Mouse (Mus musculus): ENCODE measurements at regions not wholly inside any gene's neighbourhood (a gene's known extent, or its start where the extent isn't known, plus 50 kb on each side); places are given as distances from the start of the nearest gene placed in this dataset.

- no peak overlapping the region for H3K4me3 ChIP-seq (ENCODE audit: low read depth, low read length)
- ATAC-seq (ENCODE audit: low FRiP score): no peak
Observed at GRCm38 (mm10) chr6:107894296-107895090, 170.4 kb upstream of the Setmar start.

GRCm38 (mm10) chr6:107910576-107910975 is 154.3 kb upstream of the Setmar start:
- Histone ChIP-seq H3K27me3 (ENCODE audit: control insufficient read depth, insufficient read depth, low read length) (no peaks in the 10 kb centered on the region), H3K4me3 (ENCODE audit: low read depth, low read length) (no peak overlapping the region), H3K4me1 (ENCODE audit: control insufficient read depth, insufficient read depth, low read length) (no peaks in the 10 kb centered on the region), H3K27ac (ENCODE audit: low read depth, low read length) (no peak overlapping the region), H3K4me2 (no peak overlapping the region), H3K9ac (ENCODE audit: low read length) (no peak overlapping the region), H3K9me3 (ENCODE audit: control insufficient read depth, low read length) (no peaks in the 10 kb centered on the region), H3K36me3 (ENCODE audit: control insufficient read depth, insufficient read depth, low read length) (no peaks in the 10 kb centered on the region)
- DNase-seq (ENCODE audit: low spot score, missing footprints) (no peak), ATAC-seq (ENCODE audit: low FRiP score) (no peak)

More at GRCm38 (mm10) chr6:107894296-107895090, 170.4 kb upstream of the Setmar start:
- Histone ChIP-seq H3K27me3 (ENCODE audit: control insufficient read depth, insufficient read depth, low read length) (no peaks in the 10 kb centered on the region), H3K4me1 (ENCODE audit: control insufficient read depth, insufficient read depth, low read length) (no peaks in the 10 kb centered on the region), H3K4me2 (no peak overlapping the region), H3K36me3 (ENCODE audit: control insufficient read depth, insufficient read depth, low read length) (no peaks in the 10 kb centered on the region), H3K9me3 (ENCODE audit: control insufficient read depth, low read length) (no peaks in the 10 kb centered on the region), H3K27ac (ENCODE audit: low read depth, low read length) (no peak overlapping the region), H3K9ac (ENCODE audit: low read length) (no peak overlapping the region)
- WGBS: 78% methylated on average over 5 of the region's 5 CpGs
- peak; percentile 66 for DNase-seq (ENCODE audit: low spot score, missing footprints)

- DNase-seq (ENCODE audit: low spot score, missing footprints): peak; percentile 19
Observed at GRCm38 (mm10) chr6:107911387-107911786, 153.5 kb upstream of the Setmar start.

GRCm38 (mm10) chr6:107923528-107924199 is 141.2 kb upstream of the Setmar start:
- WGBS: 80% methylated on average over 12 of the region's 12 CpGs
- H3K4me2 ChIP-seq: no peak overlapping the region
- H3K4me1 ChIP-seq (ENCODE audit: control insufficient read depth, insufficient read depth, low read length): no peaks in the 10 kb centered on the region
- H3K27me3 ChIP-seq (ENCODE audit: control insufficient read depth, insufficient read depth, low read length): no peaks in the 10 kb centered on the region
- no peak overlapping the region for H3K27ac ChIP-seq (ENCODE audit: low read depth, low read length)
- ATAC-seq (ENCODE audit: low FRiP score) (peak; percentile 77), DNase-seq (ENCODE audit: low spot score, missing footprints) (peak; percentile 72)
- H3K4me3 ChIP-seq (ENCODE audit: low read depth, low read length): no peak overlapping the region
- H3K36me3 ChIP-seq (ENCODE audit: control insufficient read depth, insufficient read depth, low read length): no peaks in the 10 kb centered on the region
- no peaks in the 10 kb centered on the region for H3K9me3 ChIP-seq (ENCODE audit: control insufficient read depth, low read length)
- H3K9ac ChIP-seq (ENCODE audit: low read length): no peak overlapping the region

More at GRCm38 (mm10) chr6:107911387-107911786, 153.5 kb upstream of the Setmar start:
- no peak overlapping the region for H3K4me3 ChIP-seq (ENCODE audit: low read depth, low read length)
- no peak for ATAC-seq (ENCODE audit: low FRiP score)
- H3K27ac ChIP-seq (ENCODE audit: low read depth, low read length): no peak overlapping the region
- no peak overlapping the region for H3K4me2 ChIP-seq
- 68% methylated on average over 2 of the region's 2 CpGs for WGBS
- H3K27me3 ChIP-seq (ENCODE audit: control insufficient read depth, insufficient read depth, low read length): no peaks in the 10 kb centered on the region
- H3K9me3 ChIP-seq (ENCODE audit: control insufficient read depth, low read length): no peaks in the 10 kb centered on the region
- no peaks in the 10 kb centered on the region for H3K36me3 ChIP-seq (ENCODE audit: control insufficient read depth, insufficient read depth, low read length)
- H3K9ac ChIP-seq (ENCODE audit: low read length): no peak overlapping the region
- no peaks in the 10 kb centered on the region for H3K4me1 ChIP-seq (ENCODE audit: control insufficient read depth, insufficient read depth, low read length)

- WGBS: 81% methylated on average over 7 of the region's 7 CpGs
- no peak overlapping the region for H3K4me3 ChIP-seq (ENCODE audit: low read depth, low read length)
- H3K27ac ChIP-seq (ENCODE audit: low read depth, low read length): no peak overlapping the region
Observed at GRCm38 (mm10) chr6:107924200-107924735, 140.6 kb upstream of the Setmar start.

GRCm38 (mm10) chr6:107930439-107931173 is 134.2 kb upstream of the Setmar start:
- Histone ChIP-seq H3K36me3 (ENCODE audit: control insufficient read depth, insufficient read depth, low read length) (no peaks in the 10 kb centered on the region), H3K9ac (ENCODE audit: low read length) (no peak overlapping the region), H3K4me2 (no peak overlapping the region), H3K4me1 (ENCODE audit: control insufficient read depth, insufficient read depth, low read length) (peaks cover 5% of the 10 kb centered on the region; the same call in 1 of the 2 replicates), H3K27me3 (ENCODE audit: control insufficient read depth, insufficient read depth, low read length) (no peaks in the 10 kb centered on the region), H3K27ac (ENCODE audit: low read depth, low read length) (no peak overlapping the region), H3K9me3 (ENCODE audit: control insufficient read depth, low read length) (no peaks in the 10 kb centered on the region), H3K4me3 (ENCODE audit: low read depth, low read length) (no peak overlapping the region)
- DNase-seq (ENCODE audit: low spot score, missing footprints) (no peak), ATAC-seq (ENCODE audit: low FRiP score) (peak; percentile 69)
- 61% methylated on average over 8 of the region's 8 CpGs for WGBS

More at GRCm38 (mm10) chr6:107924200-107924735, 140.6 kb upstream of the Setmar start:
- H3K27me3 ChIP-seq (ENCODE audit: control insufficient read depth, insufficient read depth, low read length): no peaks in the 10 kb centered on the region
- H3K4me2 ChIP-seq: no peak overlapping the region
- DNase-seq (ENCODE audit: low spot score, missing footprints) (peak; percentile 61), ATAC-seq (ENCODE audit: low FRiP score) (no peak)
- no peaks in the 10 kb centered on the region for H3K36me3 ChIP-seq (ENCODE audit: control insufficient read depth, insufficient read depth, low read length)
- H3K4me1 ChIP-seq (ENCODE audit: control insufficient read depth, insufficient read depth, low read length): no peaks in the 10 kb centered on the region
- H3K9ac ChIP-seq (ENCODE audit: low read length): no peak overlapping the region
- H3K9me3 ChIP-seq (ENCODE audit: control insufficient read depth, low read length): no peaks in the 10 kb centered on the region

- peaks cover 5% of the 10 kb centered on the region; the same call in 1 of the 2 replicates for H3K4me1 ChIP-seq (ENCODE audit: control insufficient read depth, insufficient read depth, low read length)
- WGBS: 79% methylated on average over 4 of the region's 4 CpGs
- H3K27ac ChIP-seq (ENCODE audit: low read depth, low read length): no peak overlapping the region
- H3K4me2 ChIP-seq: no peak overlapping the region
- DNase-seq (ENCODE audit: low spot score, missing footprints) (no peak), ATAC-seq (ENCODE audit: low FRiP score) (no peak)
- H3K4me3 ChIP-seq (ENCODE audit: low read depth, low read length): no peak overlapping the region
- no peaks in the 10 kb centered on the region for H3K27me3 ChIP-seq (ENCODE audit: control insufficient read depth, insufficient read depth, low read length)
- H3K36me3 ChIP-seq (ENCODE audit: control insufficient read depth, insufficient read depth, low read length): no peaks in the 10 kb centered on the region
- no peak overlapping the region for H3K9ac ChIP-seq (ENCODE audit: low read length)
- no peaks in the 10 kb centered on the region for H3K9me3 ChIP-seq (ENCODE audit: control insufficient read depth, low read length)
Observed at GRCm38 (mm10) chr6:107931174-107931557, 133.7 kb upstream of the Setmar start.

GRCm38 (mm10) chr6:107936075-107936635 is 128.7 kb upstream of the Setmar start:
- WGBS: 93% methylated on average over 6 of the region's 6 CpGs

More at GRCm38 (mm10) chr6:107936075-107936635, 128.7 kb upstream of the Setmar start:
- Histone ChIP-seq H3K4me2 (no peak overlapping the region), H3K9ac (ENCODE audit: low read length) (no peak overlapping the region), H3K27ac (ENCODE audit: low read depth, low read length) (no peak overlapping the region), H3K4me3 (ENCODE audit: low read depth, low read length) (no peak overlapping the region), H3K27me3 (ENCODE audit: control insufficient read depth, insufficient read depth, low read length) (no peaks in the 10 kb centered on the region), H3K36me3 (ENCODE audit: control insufficient read depth, insufficient read depth, low read length) (no peaks in the 10 kb centered on the region), H3K4me1 (ENCODE audit: control insufficient read depth, insufficient read depth, low read length) (peaks cover under 1% of the 10 kb centered on the region; the same call in 1 of the 2 replicates), H3K9me3 (ENCODE audit: control insufficient read depth, low read length) (no peaks in the 10 kb centered on the region)
- DNase-seq (ENCODE audit: low spot score, missing footprints): no peak
- no peak for ATAC-seq (ENCODE audit: low FRiP score)

Data from midbrain, embryonic 11.5 days (tissue).